Mouse (Mus musculus) neural tube, embryonic 13.5 days (tissue): ENCODE results near the gene Cacnb4. TPM values are rescaled to one million over a fixed set of nuclear protein-coding genes. Genes with fewer than 3 reads are reported as not detected.

Experiments used
- ATAC-seq: fragments of 200-750 bp; cut with Nextera tagmentation; 2 replicates; pipeline ENCODE4 v1.8.0; 2017; ENCODE audit warnings: low read depth, mild to moderate bottlenecking, moderate TSS enrichment, moderate library complexity
- H3K27ac ChIP-seq: fragments of 300-500 bp; sonication (generic); replicated peaks from 2 replicates; pipeline ENCODE4 v1.5.1; 2015; ENCODE audit warnings: moderate library complexity, mild to moderate bottlenecking, inconsistent platforms
- H3K27me3 ChIP-seq: fragments of 300-500 bp; sonication (generic); 2 replicates; pipeline ENCODE4 v1.6.1; 2015; ENCODE audit warnings: mild to moderate bottlenecking, inconsistent platforms
- H3K36me3 ChIP-seq: fragments of 300-500 bp; sonication (generic); 2 replicates; pipeline ENCODE4 v1.6.1; 2015; ENCODE audit warnings: mild to moderate bottlenecking, inconsistent platforms
- H3K4me1 ChIP-seq: fragments of 300-500 bp; sonication (generic); replicated peaks from 2 replicates; pipeline ENCODE4 v1.6.1; 2015; ENCODE audit warnings: inconsistent platforms
- H3K4me2 ChIP-seq: fragments of 300-500 bp; sonication (generic); 2 replicates; pipeline ENCODE4 v1.6.1; 2015; ENCODE audit warnings: inconsistent platforms, mild to moderate bottlenecking, moderate library complexity
- H3K4me3 ChIP-seq: fragments of 300-500 bp; sonication (generic); 2 replicates; pipeline ENCODE4 v1.5.1; 2015; ENCODE audit warnings: mild to moderate bottlenecking, inconsistent platforms
- H3K9ac ChIP-seq: fragments of 300-500 bp; sonication (generic); 2 replicates; pipeline ENCODE4 v1.6.1; 2015; ENCODE audit warnings: moderate library complexity, mild to moderate bottlenecking, inconsistent platforms
- H3K9me3 ChIP-seq: fragments of 300-500 bp; sonication (generic); 2 replicates; pipeline ENCODE4 v1.6.1; 2016; ENCODE audit warnings: inconsistent platforms
- WGBS: fragments of 180-500 bp; shearing (Covaris S2); methylation state at CpG from one replicate; pipeline ENCODE4 v1.1.7; 2015; 5-methylcytosine and 5-hydroxymethylcytosine counted together
- polyA plus RNA-seq: library from polyadenylated mRNA; unstranded; fragments of >200 nt; fragmentation: Nextera tagmentation; extraction: Ambion mirVana; gene quantifications from 2 replicates; pipeline ENCODE4 v1.2.1, GENCODE M21; 2015

Cacnb4 gene
- polyA plus RNA-seq: 9.1 and 12.7 TPM in 2 replicates

DNA sequence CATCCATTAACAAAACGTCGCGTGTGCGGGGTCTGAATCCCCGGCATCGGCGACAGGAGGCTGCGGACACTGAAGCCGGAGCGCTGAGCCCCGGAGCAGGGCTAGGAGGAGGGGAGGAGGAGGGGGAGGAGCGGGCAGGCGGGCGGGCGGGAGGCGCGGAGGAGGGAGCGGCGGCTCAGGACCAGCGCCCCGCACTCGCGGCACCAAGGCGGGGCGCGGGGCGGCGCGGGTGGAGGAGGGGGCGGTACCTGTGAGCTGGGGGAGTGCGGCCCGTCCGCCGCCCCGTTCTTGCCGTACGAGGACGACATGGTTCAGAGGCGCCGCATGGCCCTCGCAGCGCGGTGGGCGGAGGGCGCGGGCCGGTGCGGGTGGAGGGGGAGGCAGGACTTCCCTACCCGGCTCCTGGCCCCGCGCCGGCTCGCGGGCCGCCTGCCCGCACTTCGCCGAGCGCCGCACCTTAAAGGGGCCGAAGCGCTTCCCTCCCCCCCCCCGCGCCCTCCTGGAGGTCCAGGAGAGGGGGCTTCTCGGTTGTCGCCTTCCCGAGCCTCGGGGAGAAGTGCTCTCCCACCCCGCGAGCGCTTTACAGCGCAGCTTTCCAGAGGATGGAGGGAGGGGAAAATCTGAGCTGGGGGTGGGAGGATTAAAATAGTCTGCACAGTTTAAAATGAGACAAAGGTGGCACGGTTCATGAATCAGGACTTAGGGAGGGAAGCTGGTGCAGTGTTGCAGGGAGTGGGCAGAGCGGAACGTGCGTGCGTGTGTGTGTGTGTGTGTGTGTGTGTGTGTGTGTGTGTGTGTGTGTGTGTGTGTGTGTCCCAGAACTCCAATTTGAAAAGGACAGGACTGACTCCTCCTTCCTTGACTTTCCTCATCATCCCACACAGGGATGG lies at the start of gene Cacnb4:
Cacnb4 (minus strand) TSS at position 809 of the 890 bp plus-strand sequence.
- Histone ChIP-seq H3K9ac (peak within 1 kb of the TSS; percentile 82), H3K4me2 (peak within 1 kb of the TSS; percentile 92), H3K4me3 (peak within 1 kb of the TSS; percentile 66), H3K9me3 (no peaks in the 10 kb centered on the region), H3K4me1 (peaks cover 11% of the 10 kb centered on the region), H3K27me3 (peaks cover 43% of the 10 kb centered on the region), H3K36me3 (no peaks in the 10 kb centered on the region), H3K27ac (peak within 1 kb of the TSS; percentile 54)
- WGBS: under 1% methylated on average over 25 of the region's 77 CpGs
- peak; percentile 92 for ATAC-seq

DNA sequence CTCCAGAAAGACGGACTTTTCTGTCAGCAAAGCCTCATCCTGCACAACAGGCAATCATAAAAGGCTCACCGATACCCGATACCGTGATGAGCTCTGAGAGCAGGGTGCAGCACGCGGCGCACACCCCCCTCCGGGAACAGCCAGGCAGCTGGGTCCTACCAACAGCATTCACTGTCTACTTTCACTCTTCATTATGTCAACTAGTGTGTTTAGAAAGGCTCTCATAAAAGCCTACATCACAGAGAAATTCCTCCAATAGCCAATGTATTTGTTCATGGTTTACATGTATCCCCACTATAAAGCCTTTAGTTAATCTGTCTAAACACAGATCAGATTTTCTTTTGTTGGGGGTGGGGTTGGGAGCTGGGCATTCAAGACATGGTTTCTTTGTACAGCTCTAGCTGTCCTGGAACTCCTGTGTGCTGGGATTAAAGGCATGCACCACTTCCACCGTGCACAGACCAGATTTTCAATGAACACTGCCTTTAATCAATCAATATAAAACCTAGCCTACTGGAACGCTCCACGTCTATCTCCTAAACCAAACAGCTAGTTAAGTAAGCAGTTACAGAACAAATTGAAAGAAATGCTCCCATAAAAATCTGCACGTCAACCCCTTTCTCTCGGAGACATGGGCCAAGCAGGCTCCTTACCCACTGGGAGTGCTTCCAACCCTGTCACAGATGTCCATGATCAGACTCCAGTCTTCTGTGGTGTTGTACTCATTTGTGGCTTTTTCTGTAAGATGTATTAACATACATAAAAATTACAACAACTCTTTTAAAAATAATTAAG lies 43.8 kb upstream of the Cacnb4 start:
- Histone ChIP-seq H3K4me1 (peaks cover 7% of the 10 kb centered on the region; the same call in 1 of the 2 replicates), H3K4me3 (no peak overlapping the region), H3K27me3 (no peaks in the 10 kb centered on the region), H3K36me3 (peaks cover 2% of the 10 kb centered on the region; the same call in 1 of the 2 replicates), H3K27ac (no peak overlapping the region), H3K9me3 (no peaks in the 10 kb centered on the region), H3K4me2 (no peak overlapping the region), H3K9ac (no peak overlapping the region)
- ATAC-seq: no peak; the same call in 1 of the 2 replicates
- WGBS: 47% methylated on average over 13 of the region's 13 CpGs

DNA sequence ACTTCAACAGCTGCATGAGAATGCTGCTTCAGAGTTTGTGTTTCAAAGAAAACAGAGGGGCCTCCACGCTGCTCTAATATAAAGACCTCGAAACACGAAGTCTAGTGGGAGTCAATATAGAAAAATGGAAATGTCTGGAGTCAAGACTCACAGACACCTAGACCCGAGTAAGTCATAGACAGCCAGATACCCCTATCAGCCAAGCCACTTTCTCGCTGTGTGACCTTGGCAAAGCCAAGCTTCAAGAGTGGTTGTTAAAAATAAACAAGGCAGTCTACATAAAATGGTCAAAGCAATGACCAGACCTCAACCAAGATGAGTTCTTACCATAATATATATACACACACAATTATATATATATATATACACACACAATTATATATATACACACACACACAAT lies 40.4 kb upstream of the Cacnb4 start:
- no peak overlapping the region for H3K4me2 ChIP-seq
- H3K9ac ChIP-seq: no peak overlapping the region
- H3K27me3 ChIP-seq: no peaks in the 10 kb centered on the region
- H3K4me1 ChIP-seq: peaks cover 7% of the 10 kb centered on the region; the same call in 1 of the 2 replicates
- H3K9me3 ChIP-seq: no peaks in the 10 kb centered on the region
- WGBS: 94% methylated on average over 5 of the region's 5 CpGs
- ATAC-seq: no peak
- no peak overlapping the region for H3K4me3 ChIP-seq
- peaks cover 30% of the 10 kb centered on the region for H3K36me3 ChIP-seq
- no peak overlapping the region for H3K27ac ChIP-seq

DNA sequence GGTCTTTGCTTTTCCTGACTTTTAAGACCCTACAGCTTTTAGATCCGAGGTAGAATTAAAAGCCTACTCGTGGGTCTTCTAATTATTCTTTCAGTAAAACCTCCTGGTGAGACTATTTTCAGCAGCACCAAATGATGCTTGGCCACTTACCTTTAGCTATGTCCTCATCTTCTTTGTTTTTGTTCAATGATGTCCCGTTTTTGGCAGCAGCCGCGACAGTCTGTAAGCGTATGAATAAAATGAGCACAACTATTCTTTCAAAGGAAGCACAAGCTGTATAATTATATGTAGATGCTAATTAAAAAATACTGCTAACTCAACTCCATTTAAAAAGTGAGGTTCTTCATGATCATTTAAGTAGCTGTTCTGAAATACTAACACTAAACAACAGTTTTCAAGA lies 38.9 kb upstream of the Cacnb4 start:
- no peaks in the 10 kb centered on the region for H3K27me3 ChIP-seq
- no peak overlapping the region for H3K4me2 ChIP-seq
- 82% methylated on average over 6 of the region's 6 CpGs for WGBS
- H3K27ac ChIP-seq: no peak overlapping the region
- no peak overlapping the region for H3K4me3 ChIP-seq
- no peak overlapping the region for H3K9ac ChIP-seq
- H3K36me3 ChIP-seq: peaks cover 30% of the 10 kb centered on the region
- H3K9me3 ChIP-seq: no peaks in the 10 kb centered on the region
- no peak for ATAC-seq
- H3K4me1 ChIP-seq: peaks cover 5% of the 10 kb centered on the region; the same call in 1 of the 2 replicates

DNA sequence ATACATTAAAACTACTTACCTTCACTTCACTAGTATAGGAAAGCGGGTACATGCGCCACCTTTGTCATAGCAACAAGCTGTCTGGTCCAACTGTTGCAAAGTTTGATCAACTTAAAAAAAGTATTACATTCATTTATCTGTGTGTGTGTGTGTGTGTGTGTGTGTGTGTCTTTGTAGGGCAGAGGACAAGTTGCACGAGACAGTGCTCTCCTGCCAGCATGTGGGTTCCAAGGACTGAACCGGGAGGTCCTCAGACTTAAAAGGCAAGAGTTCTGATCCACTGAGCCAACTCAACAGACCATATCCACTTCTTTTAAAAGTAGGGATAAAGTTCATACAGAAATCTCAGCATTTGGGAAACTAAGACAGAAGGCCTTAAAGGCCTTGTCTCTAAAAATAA lies 37.5 kb upstream of the Cacnb4 start:
- peaks cover 45% of the 10 kb centered on the region for H3K36me3 ChIP-seq
- no peak overlapping the region for H3K9ac ChIP-seq
- no peak for ATAC-seq
- H3K4me1 ChIP-seq: no peaks in the 10 kb centered on the region
- no peak overlapping the region for H3K27ac ChIP-seq
- no peaks in the 10 kb centered on the region for H3K9me3 ChIP-seq
- WGBS: 96% methylated on average over 4 of the region's 4 CpGs
- H3K4me3 ChIP-seq: no peak overlapping the region
- no peaks in the 10 kb centered on the region for H3K27me3 ChIP-seq
- H3K4me2 ChIP-seq: no peak overlapping the region

DNA sequence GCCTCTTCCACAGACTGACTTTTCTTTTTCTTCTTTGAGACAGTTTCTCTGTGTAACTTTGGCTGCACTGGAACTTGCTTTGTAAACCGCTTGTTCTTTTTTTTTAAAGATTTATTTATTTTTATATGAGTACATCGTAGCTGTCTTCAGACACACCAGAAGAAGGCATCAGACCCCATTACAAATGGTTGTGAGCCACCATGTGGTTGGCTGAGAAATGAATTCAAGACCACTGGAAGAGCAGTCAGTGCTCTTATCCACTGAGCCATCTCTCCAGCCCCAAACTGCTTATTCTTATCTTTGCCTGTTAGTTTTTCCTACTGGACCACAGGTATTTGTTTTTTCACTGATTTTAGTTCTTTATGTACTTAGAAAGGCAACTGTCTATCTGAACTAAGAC lies 34.2 kb upstream of the Cacnb4 start:
- Histone ChIP-seq H3K4me1 (no peaks in the 10 kb centered on the region), H3K27me3 (no peaks in the 10 kb centered on the region), H3K36me3 (peaks cover 59% of the 10 kb centered on the region), H3K9ac (no peak overlapping the region), H3K4me2 (no peak overlapping the region), H3K27ac (no peak overlapping the region), H3K4me3 (no peak overlapping the region), H3K9me3 (no peaks in the 10 kb centered on the region)
- 91% methylated on average over 2 of the region's 2 CpGs for WGBS
- ATAC-seq: no peak

DNA sequence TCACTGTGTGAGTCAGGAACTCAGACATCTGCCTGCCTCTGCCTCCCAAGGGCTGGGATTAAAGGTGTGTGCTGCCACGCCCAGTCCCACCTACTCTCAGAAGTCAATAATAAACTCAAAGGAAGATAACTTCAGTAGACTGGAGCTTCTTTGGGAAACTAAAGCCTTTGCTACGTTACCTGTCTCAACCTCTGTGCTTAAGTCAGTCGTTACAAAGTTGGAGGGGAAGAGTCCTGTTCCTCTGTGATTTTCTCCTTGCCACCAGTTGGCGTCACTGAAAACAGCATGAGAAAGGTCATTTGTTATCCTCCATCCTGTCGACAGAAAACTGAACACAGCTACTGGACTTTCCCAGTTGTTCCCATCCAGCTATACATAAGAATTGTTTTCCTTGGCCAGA lies 32.8 kb upstream of the Cacnb4 start:
- Histone ChIP-seq H3K4me3 (no peak overlapping the region), H3K4me2 (no peak overlapping the region), H3K27ac (no peak overlapping the region), H3K9ac (no peak overlapping the region), H3K9me3 (no peaks in the 10 kb centered on the region), H3K27me3 (no peaks in the 10 kb centered on the region), H3K36me3 (peaks cover 57% of the 10 kb centered on the region), H3K4me1 (no peaks in the 10 kb centered on the region)
- ATAC-seq: no peak
- 93% methylated on average over 5 of the region's 5 CpGs for whole genome bisulfite sequencing

DNA sequence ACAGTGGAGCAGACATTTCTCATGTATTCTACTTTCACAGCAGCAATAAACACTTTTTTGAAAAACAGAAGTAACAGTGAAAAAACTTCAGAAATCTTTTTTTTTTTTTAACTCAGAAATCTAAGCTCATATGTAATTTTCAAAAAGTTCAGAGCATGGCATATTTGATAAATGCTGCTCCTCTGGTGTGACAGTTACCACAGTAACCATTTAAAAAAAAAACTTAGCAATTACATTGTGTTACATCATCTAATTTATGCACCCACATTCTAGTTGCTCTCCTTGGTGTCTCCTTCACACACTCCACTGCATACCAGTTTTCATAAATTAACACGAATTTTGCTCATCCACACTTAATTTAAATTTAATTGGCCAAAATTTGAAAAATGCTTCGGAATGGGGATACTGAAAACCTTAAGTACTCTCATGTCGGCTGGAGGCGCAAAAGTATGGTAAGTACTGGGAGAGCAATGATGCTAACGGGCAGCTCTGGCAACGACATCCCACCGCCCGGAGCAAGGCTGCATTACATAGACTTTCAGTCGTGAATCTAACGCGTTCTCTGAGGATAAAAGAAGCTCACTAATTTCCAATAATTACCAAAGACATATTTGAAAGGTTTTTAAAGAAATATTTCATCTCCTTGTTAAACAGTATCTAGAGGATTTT lies 24.9 kb upstream of the Cacnb4 start:
- Histone ChIP-seq H3K9ac (no peak overlapping the region), H3K4me3 (no peak overlapping the region), H3K4me2 (no peak overlapping the region), H3K4me1 (no peaks in the 10 kb centered on the region), H3K27ac (no peak overlapping the region), H3K36me3 (peaks cover 34% of the 10 kb centered on the region), H3K9me3 (no peaks in the 10 kb centered on the region), H3K27me3 (no peaks in the 10 kb centered on the region)
- no peak for ATAC-seq
- 87% methylated on average over 11 of the region's 11 CpGs for WGBS

DNA sequence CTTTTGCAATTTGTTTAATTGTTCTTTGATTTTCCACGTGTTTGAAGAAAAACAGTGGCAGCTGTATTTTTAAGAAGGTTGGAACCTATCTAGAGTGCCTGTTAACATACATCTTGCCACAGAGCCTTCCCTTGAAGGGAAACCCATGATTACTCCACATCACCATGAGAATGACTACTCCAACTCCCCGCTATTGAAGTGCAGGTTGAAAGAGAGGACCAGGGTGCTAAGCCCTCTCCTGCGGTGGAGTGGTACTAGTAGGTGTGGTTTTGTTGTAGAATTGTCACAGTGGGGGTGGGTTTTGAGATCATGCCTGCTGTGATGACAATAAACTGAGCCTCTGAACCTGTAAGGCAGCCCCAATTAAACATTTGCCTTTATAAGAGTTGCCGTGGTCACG lies 23.7 kb upstream of the Cacnb4 start:
- Histone ChIP-seq H3K27me3 (no peaks in the 10 kb centered on the region), H3K9me3 (no peaks in the 10 kb centered on the region), H3K4me1 (no peaks in the 10 kb centered on the region), H3K36me3 (peaks cover 23% of the 10 kb centered on the region), H3K27ac (no peak overlapping the region), H3K4me2 (no peak overlapping the region), H3K4me3 (no peak overlapping the region), H3K9ac (no peak overlapping the region)
- no peak for ATAC-seq
- 40% methylated on average over 5 of the region's 5 CpGs for WGBS

DNA sequence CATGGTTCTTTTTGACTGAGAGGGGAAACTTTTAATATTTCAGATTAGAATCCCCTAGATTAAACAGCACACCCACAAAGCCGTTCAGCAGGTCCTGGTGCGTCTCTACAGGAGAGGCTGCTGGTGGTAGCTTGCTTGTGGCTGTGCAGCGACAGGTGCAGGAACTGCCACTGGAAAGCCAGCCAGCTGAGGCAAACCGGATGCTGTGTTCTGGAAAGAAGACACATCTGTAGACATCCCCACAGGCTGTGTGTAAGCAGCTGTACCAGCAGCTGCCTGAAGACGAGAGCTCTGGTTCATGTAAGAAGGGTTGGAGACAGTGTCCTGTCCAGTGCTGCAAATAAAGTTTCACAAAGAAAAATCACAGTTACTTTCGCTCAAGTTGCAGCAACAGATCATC lies 18.0 kb upstream of the Cacnb4 start:
- Histone ChIP-seq H3K4me2 (no peak overlapping the region), H3K27ac (no peak overlapping the region), H3K4me3 (no peak overlapping the region), H3K9ac (no peak overlapping the region), H3K9me3 (no peaks in the 10 kb centered on the region), H3K36me3 (peaks cover 22% of the 10 kb centered on the region), H3K4me1 (no peaks in the 10 kb centered on the region), H3K27me3 (no peaks in the 10 kb centered on the region)
- WGBS: 87% methylated on average over 6 of the region's 6 CpGs
- no peak for ATAC-seq

DNA sequence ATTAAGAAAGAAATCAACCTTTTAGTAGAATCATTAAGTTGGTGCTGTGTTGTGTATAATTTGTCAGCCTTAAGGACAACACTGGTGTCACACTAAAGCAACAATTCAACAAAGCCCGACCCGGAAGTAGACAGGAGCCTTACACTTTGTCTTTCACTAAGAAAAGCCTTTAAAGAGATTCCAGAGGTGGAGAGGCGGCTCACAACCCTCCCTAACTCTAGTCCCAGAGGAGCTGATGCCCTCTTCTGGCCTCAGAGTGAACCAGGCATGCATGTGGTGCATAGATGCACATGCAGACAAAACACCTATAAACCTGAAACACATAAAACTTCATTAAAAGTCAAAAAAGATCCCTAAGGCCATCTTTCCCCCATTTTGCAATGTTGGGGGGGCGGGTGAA lies 15.1 kb upstream of the Cacnb4 start:
- Histone ChIP-seq H3K4me2 (no peak overlapping the region), H3K4me1 (no peaks in the 10 kb centered on the region), H3K27ac (no peak overlapping the region), H3K27me3 (no peaks in the 10 kb centered on the region), H3K9me3 (no peaks in the 10 kb centered on the region), H3K9ac (no peak overlapping the region), H3K36me3 (peaks cover 19% of the 10 kb centered on the region), H3K4me3 (no peak overlapping the region)
- 76% methylated on average over 4 of the region's 4 CpGs for WGBS
- ATAC-seq: no peak

DNA sequence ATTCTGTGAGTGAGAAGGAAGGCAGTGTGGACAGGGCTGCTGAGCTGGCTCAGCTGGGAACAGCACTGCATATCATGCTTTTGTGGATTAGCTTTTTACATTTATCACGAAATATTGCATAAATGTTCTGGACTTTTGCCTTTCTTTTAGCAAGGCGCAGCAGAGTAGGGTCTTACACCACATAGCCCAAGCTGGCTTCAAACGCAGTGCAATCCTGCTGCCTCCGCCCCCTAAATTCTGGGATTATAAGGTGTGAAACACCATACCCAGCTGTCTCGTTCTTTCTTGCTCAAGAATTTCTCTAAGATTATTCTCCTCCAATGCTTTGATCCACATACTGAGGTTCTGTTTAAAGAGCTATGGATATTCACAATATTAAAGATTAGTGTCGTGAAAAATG lies 10.0 kb upstream of the Cacnb4 start:
- Histone ChIP-seq H3K4me2 (no peak overlapping the region), H3K27ac (no peak overlapping the region), H3K4me3 (no peak overlapping the region), H3K27me3 (no peaks in the 10 kb centered on the region), H3K36me3 (no peaks in the 10 kb centered on the region), H3K9me3 (no peaks in the 10 kb centered on the region), H3K4me1 (no peaks in the 10 kb centered on the region), H3K9ac (no peak overlapping the region)
- WGBS: 87% methylated on average over 6 of the region's 6 CpGs
- no peak for ATAC-seq
